Comparison of ENCODE assay signal across 22 mouse cellular contexts in genomic region chr6:49017150-49017549, GRCm38 (mm10). TPM values are rescaled to one million over a fixed set of nuclear protein-coding genes. Genes with fewer than 3 reads are reported as not detected.
DNase-seq lines count a peak whose midpoint lies in the region; ATAC-seq and TF ChIP-seq lines count a peak whose summit lies in the region.
"Had no signal": no experiment of that assay in that cellular context is flagged by ENCODE, and none has a peak within 500 bp of the region (broad histone marks: within the 10 kb centered on the region; RNA-seq: fewer than 3 reads in every experiment).

No protein-coding gene starts in this region.

- intact Hi-C loops in heart, postnatal 36 days (cut with DNase I), result no loop called here
- intact Hi-C loops in gastrocnemius, postnatal 36 days (cut with DNase I), result no loop called here

- TF ChIP-seq POLR2A in thymus, adult 2 months (IDR thresholded peaks at IDR 0.05; ENCODE audit: control insufficient read depth, extremely low read depth, insufficient read depth, low read length, poor library complexity), result no peak

- no peaks in the 10 kb centered on the region for H3K9me3 ChIP-seq in heart, postnatal 0 days (replicated peaks; ENCODE audit: control insufficient read depth, low read length)
- H3K9me3 ChIP-seq: liver, embryonic 13.5 days; midbrain, embryonic 10.5 days had no signal

- no peak for TF ChIP-seq CTCF in heart, postnatal 0 days (IDR thresholded peaks at IDR 0.05; ENCODE audit: low read depth)
- TF ChIP-seq CTCF in thymus, adult 2 months (IDR thresholded peaks at IDR 0.05; ENCODE audit: borderline replicate concordance, control insufficient read depth, extremely low read depth, insufficient read depth, low read length, poor library complexity), result no peak

- H3K9ac ChIP-seq in heart, postnatal 0 days (replicated peaks; ENCODE audit: low read depth, low read length), result 0 out of 2 replicates have a peak overlapping the region, but pooled peaks have one; percentile 20
- H3K9ac ChIP-seq: hindbrain, embryonic 14.5 days; liver, embryonic 13.5 days had no signal

- WGBS in heart, postnatal 0 days, result 40% methylated on average over 12 of the region's 12 CpGs
- WGBS in thymus, adult 2 months, result 6% methylated on average over 12 of the region's 12 CpGs

- DNase-seq in heart, postnatal 0 days (ENCODE audit: low spot score), result no peak
- no peak for DNase-seq in heart, postnatal 36 days
- DNase-seq in thymus, adult 2 months, result peak; percentile 20
- DNase-seq in thymus, adult 18-20 months, result no peak
- peak; percentile 64 for DNase-seq in induced T-regulatory cell, adult 2 months (ENCODE audit: low read depth)
- DNase-seq in thymus, postnatal 4 days, result peak; percentile 40
- DNase-seq in layer of hippocampus, adult 11-12 months (ENCODE audit: low spot score), result no peak
- no peak for DNase-seq in gastrocnemius, postnatal 36 days
- DNase-seq: cerebellum, adult 11 months; gastrocnemius, postnatal 10 days; kidney, adult 9 months; liver, embryonic 13.5 days had no signal

- no peaks in the 10 kb centered on the region for H3K27me3 ChIP-seq in heart, postnatal 0 days (ENCODE audit: control insufficient read depth, insufficient read depth, low read length)
- H3K27me3 ChIP-seq in thymus, adult 2 months (ENCODE audit: control insufficient read depth, insufficient read depth, low read length), result no peaks in the 10 kb centered on the region

- no peak for ATAC-seq in heart, postnatal 0 days (ENCODE audit: insufficient read depth, low read depth)
- ATAC-seq: forebrain, embryonic 14.5 days had no signal

- no peak overlapping the region for H3K4me3 ChIP-seq in heart, postnatal 0 days (ENCODE audit: low read depth, low read length)
- H3K4me3 ChIP-seq in thymus, adult 2 months (ENCODE audit: control insufficient read depth, insufficient read depth, low read length), result peak overlapping the region; percentile 10
- H3K4me3 ChIP-seq: liver, embryonic 13.5 days; midbrain, embryonic 10.5 days; myocyte had no signal

- no peak overlapping the region for H3K27ac ChIP-seq in heart, postnatal 0 days (ENCODE audit: low read depth)
- H3K27ac ChIP-seq in thymus, adult 2 months (ENCODE audit: control insufficient read depth, insufficient read depth, low read length), result peak overlapping the region; percentile 20; the same call in 1 of the 2 replicates
- H3K27ac ChIP-seq: hindbrain, embryonic 14.5 days; liver, embryonic 13.5 days; midbrain, embryonic 10.5 days had no signal

- no peaks in the 10 kb centered on the region for H3K4me1 ChIP-seq in heart, postnatal 0 days (ENCODE audit: control insufficient read depth, insufficient read depth)
- H3K4me1 ChIP-seq in thymus, adult 2 months (replicated peaks; ENCODE audit: control insufficient read depth, insufficient read depth, low read length), result peaks cover 23% of the 10 kb centered on the region
- H3K4me1 ChIP-seq: liver, embryonic 13.5 days had no signal

- no peaks in the 10 kb centered on the region for H3K36me3 ChIP-seq in heart, postnatal 0 days (replicated peaks; ENCODE audit: control insufficient read depth, insufficient read depth, low read length)
- H3K36me3 ChIP-seq in thymus, adult 2 months (ENCODE audit: control insufficient read depth, insufficient read depth, low read length), result no peaks in the 10 kb centered on the region
- H3K36me3 ChIP-seq: liver, embryonic 13.5 days; midbrain, embryonic 10.5 days had no signal

- no peak for TF ChIP-seq EP300 in heart, postnatal 0 days (IDR thresholded peaks at IDR 0.05; ENCODE audit: low read depth)

- peak overlapping the region; percentile 34; the same call in 1 of the 2 replicates for H3K4me2 ChIP-seq in heart, postnatal 0 days (ENCODE audit: low read depth, low read length)
- H3K4me2 ChIP-seq: heart, embryonic 11.5 days; hindbrain, embryonic 14.5 days; liver, embryonic 13.5 days had no signal

RNA-seq across cellular contexts. Expression of gene Gpnmb, which starts 19.2 kb away (rescaled TPM):
- 5.1 and 13.7 TPM in 2 replicates for total RNA-seq in heart, postnatal 0 days (2014; rRNA removed; ENCODE audit: low replicate concordance)
- 4.0 and 7.2 TPM in 2 replicates for polyA plus RNA-seq in heart, postnatal 0 days (2015; fragmentation: Nextera tagmentation; extraction: Ambion mirVana)
- under 1 TPM; 0.43 to 0.89 TPM for total RNA-seq in heart, postnatal 36 days (2021)
- polyA plus RNA-seq in thymus, adult 2 months (2012; rRNA removed), result 7.8 and 15.2 TPM in 2 replicates
- 1 to 10 TPM; 1.0 to 2.2 TPM for total RNA-seq in gastrocnemius, postnatal 36 days (2021)

RNA-seq across cellular contexts. Expression of gene Svs1, which starts 30.5 kb away (rescaled TPM):
- not detected in 2 replicates for total RNA-seq in heart, postnatal 0 days (2014; rRNA removed; ENCODE audit: low replicate concordance)
- polyA plus RNA-seq in heart, postnatal 0 days (2015; fragmentation: Nextera tagmentation; extraction: Ambion mirVana), result not detected in 2 replicates
- not detected for total RNA-seq in heart, postnatal 36 days (2021)
- polyA plus RNA-seq in thymus, adult 2 months (2012; rRNA removed), result 0.11 TPM in 1 of 2 replicates, not detected in the other
- not detected for total RNA-seq in gastrocnemius, postnatal 36 days (2021)
- total RNA-seq: gastrocnemius, postnatal 10 days; layer of hippocampus, adult 8-10 months; left cerebral cortex, postnatal 36 days had no signal
- polyA plus RNA-seq: C2C12; forebrain, embryonic 14.5 days; heart, embryonic 11.5 days; hindbrain, embryonic 14.5 days; liver, embryonic 13.5 days; midbrain, embryonic 10.5 days; myocyte; stomach, embryonic 14.5 days; urinary bladder, adult 2 months had no signal

RNA-seq across cellular contexts. Expression of gene Doxl2, which starts 42.4 kb away (rescaled TPM):
- total RNA-seq in heart, postnatal 0 days (2014; rRNA removed; ENCODE audit: low replicate concordance), result not detected in 2 replicates
- polyA plus RNA-seq in heart, postnatal 0 days (2015; fragmentation: Nextera tagmentation; extraction: Ambion mirVana), result not detected in 2 replicates
- not detected for total RNA-seq in heart, postnatal 36 days (2021)
- polyA plus RNA-seq in thymus, adult 2 months (2012; rRNA removed), result 0.05 TPM in 1 of 2 replicates, not detected in the other
- total RNA-seq in gastrocnemius, postnatal 36 days (2021), result not detected
- total RNA-seq: gastrocnemius, postnatal 10 days; layer of hippocampus, adult 8-10 months; left cerebral cortex, postnatal 36 days had no signal
- polyA plus RNA-seq: C2C12; forebrain, embryonic 14.5 days; heart, embryonic 11.5 days; hindbrain, embryonic 14.5 days; liver, embryonic 13.5 days; midbrain, embryonic 10.5 days; myocyte; stomach, embryonic 14.5 days; urinary bladder, adult 2 months had no signal

RNA-seq across cellular contexts. Expression of gene Malsu1, which starts 56.4 kb away (rescaled TPM):
- total RNA-seq in heart, postnatal 0 days (2014; rRNA removed; ENCODE audit: low replicate concordance), result 20.0 and 35.3 TPM in 2 replicates
- 97.6 and 105 TPM in 2 replicates for polyA plus RNA-seq in heart, postnatal 0 days (2015; fragmentation: Nextera tagmentation; extraction: Ambion mirVana)
- 10 to 100 TPM; 40.9 to 42.7 TPM for total RNA-seq in heart, postnatal 36 days (2021)
- polyA plus RNA-seq in thymus, adult 2 months (2012; rRNA removed), result 21.0 and 23.8 TPM in 2 replicates
- 10 to 100 TPM; 42.3 to 43.0 TPM for total RNA-seq in gastrocnemius, postnatal 36 days (2021)

Comparison
In these comparisons a context has a peak if more than half of its experiments do, and no peak if none do; other contexts are left out.
1. DNase-seq: peak in thymus, adult 2 months (single experiment), induced T-regulatory cell, adult 2 months (single experiment) and thymus, postnatal 4 days (single experiment); none in heart, postnatal 0 days (single experiment), heart, postnatal 36 days (0 of 2), thymus, adult 18-20 months (0 of 2), layer of hippocampus, adult 11-12 months (single experiment) and gastrocnemius, postnatal 36 days (0 of 2).